Mouse (Mus musculus): ENCODE measurements at regions not wholly inside any gene's neighbourhood (a gene's known extent, or its start where the extent isn't known, plus 50 kb on each side); places are given as distances from the start of the nearest gene placed in this dataset.
A peak's percentile ranks its signal among the peaks of the same experiment; 100 is the strongest.

DNA sequence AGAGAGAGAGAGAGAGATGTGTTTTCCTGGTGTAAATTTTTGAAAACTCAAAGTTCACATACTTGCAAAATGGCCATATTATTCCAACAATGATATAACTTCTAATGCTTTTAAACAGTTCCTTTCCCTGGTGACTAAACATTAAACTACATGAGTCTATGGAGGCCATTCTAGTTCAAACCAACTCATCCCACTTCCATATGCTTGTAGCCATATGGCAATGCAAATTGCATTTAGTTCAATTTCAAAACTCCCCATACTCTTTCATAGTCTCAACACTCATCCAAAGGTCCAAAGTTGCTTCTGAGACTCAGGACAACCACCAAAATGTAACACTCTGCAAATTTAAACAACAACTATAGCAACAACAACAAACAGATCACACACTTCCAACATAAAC, 1026.5 kb downstream of the Slc16a7 start:
- ATAC-seq = no peak
- no peak overlapping the region for H3K4me2 ChIP-seq (ENCODE audit: low read depth, low read length)

DNA sequence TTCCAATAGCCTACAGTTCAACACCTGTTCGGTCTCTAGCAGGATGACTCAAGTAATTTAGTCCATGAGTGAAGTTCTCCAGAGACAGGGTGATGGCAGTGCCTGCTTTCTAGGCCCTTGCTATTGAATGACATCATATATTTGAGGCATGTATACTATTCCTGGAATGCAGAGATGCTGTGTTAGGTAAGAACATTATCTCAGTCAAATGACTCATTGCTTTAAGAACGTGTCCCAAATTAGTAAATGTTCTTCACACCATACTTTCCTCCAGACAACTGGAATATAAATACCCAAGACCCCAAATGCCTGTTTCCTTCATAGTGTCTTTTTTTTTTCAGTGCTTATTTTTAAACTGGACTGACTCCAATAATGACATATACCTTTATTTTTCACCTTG, 1018.3 kb downstream of the Slc16a7 start:
- ATAC-seq (no peak), DNase-seq (ENCODE audit: low spot score) (no peak)
- Histone ChIP-seq H3K36me3 (ENCODE audit: insufficient read depth, low read length) (no peaks in the 10 kb centered on the region), H3K9me3 (ENCODE audit: low read length) (no peaks in the 10 kb centered on the region), H3K27ac (no peak overlapping the region), H3K9ac (replicated peaks; ENCODE audit: low read length) (no peak overlapping the region), H3K27me3 (ENCODE audit: insufficient read depth, low read length) (no peaks in the 10 kb centered on the region), H3K4me2 (ENCODE audit: low read depth, low read length) (no peak overlapping the region), H3K4me1 (ENCODE audit: insufficient read depth, low read length) (no peaks in the 10 kb centered on the region), H3K4me3 (ENCODE audit: low read length) (no peak overlapping the region)
- no peak for TF ChIP-seq CTCF (IDR thresholded peaks at IDR 0.05; ENCODE audit: low read depth)
- WGBS = 88% methylated on average over 2 of the region's 2 CpGs

More for the DNA sequence above, 1026.5 kb downstream of the Slc16a7 start:
- H3K4me1 ChIP-seq (ENCODE audit: insufficient read depth, low read length) = no peaks in the 10 kb centered on the region
- H3K36me3 ChIP-seq (ENCODE audit: insufficient read depth, low read length) = no peaks in the 10 kb centered on the region
- no peak overlapping the region for H3K27ac ChIP-seq
- no peak overlapping the region for H3K9ac ChIP-seq (replicated peaks; ENCODE audit: low read length)
- no peaks in the 10 kb centered on the region for H3K9me3 ChIP-seq (ENCODE audit: low read length)
- no peak overlapping the region for H3K4me3 ChIP-seq (ENCODE audit: low read length)
- TF ChIP-seq CTCF (IDR thresholded peaks at IDR 0.05; ENCODE audit: low read depth) = no peak
- H3K27me3 ChIP-seq (ENCODE audit: insufficient read depth, low read length) = no peaks in the 10 kb centered on the region
- DNase-seq (ENCODE audit: low spot score) = no peak

DNA sequence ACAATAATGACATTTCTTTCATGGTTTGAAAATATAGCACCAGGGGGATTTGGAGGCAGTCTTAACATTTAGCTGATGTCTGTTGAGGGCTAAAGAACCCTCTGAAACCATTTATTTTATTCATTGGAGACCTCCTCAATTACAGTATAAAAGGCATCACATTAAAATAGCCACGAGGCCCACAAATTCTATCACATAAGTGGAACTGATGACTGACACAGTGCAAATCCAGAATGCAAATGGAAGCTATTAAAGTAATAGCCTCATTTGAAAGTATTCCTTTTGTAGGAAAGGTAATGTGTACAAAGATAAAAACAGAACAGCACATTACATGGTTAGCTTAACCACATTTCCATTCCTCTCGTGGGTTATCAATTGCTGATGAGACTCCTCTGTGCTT, 986.6 kb downstream of the Slc16a7 start:
- no peak for ATAC-seq
- WGBS = 66% methylated on average over 2 of the region's 2 CpGs

DNA sequence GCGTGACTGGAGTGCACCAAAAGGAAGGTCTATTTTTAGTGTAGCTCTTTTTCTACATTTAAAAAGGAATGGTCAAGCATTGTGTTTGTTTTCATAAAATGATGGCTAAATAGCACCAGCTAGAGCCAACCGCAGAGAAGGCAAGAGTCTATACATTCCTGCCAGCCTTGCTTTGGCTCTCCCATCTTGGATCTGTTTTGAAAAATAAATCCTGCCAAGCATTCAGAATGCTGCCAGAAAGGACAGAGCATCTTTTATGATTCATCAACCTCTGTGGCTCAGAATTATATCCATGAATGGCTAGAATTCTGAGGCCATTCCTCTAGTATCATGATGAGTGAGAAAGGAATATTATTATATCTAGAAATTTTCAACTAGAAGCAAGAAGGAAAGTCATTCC, 979.6 kb downstream of the Slc16a7 start:
- TF ChIP-seq CTCF (IDR thresholded peaks at IDR 0.05; ENCODE audit: low read depth) = peak; percentile 17; the same call in 1 of the 2 replicates
- Histone ChIP-seq H3K4me1 (ENCODE audit: insufficient read depth, low read length) (no peaks in the 10 kb centered on the region), H3K36me3 (ENCODE audit: insufficient read depth, low read length) (no peaks in the 10 kb centered on the region), H3K4me3 (ENCODE audit: low read length) (no peak overlapping the region), H3K27ac (no peak overlapping the region), H3K9me3 (ENCODE audit: low read length) (no peaks in the 10 kb centered on the region), H3K27me3 (ENCODE audit: insufficient read depth, low read length) (no peaks in the 10 kb centered on the region), H3K4me2 (ENCODE audit: low read depth, low read length) (no peak overlapping the region), H3K9ac (replicated peaks; ENCODE audit: low read length) (no peak overlapping the region)
- no peak for ATAC-seq
- peak; percentile 45 for DNase-seq (ENCODE audit: low spot score)
- WGBS = 44% methylated on average over 2 of the region's 2 CpGs

More for the DNA sequence above, 986.6 kb downstream of the Slc16a7 start:
- Histone ChIP-seq H3K9ac (replicated peaks; ENCODE audit: low read length) (no peak overlapping the region), H3K4me1 (ENCODE audit: insufficient read depth, low read length) (no peaks in the 10 kb centered on the region), H3K27me3 (ENCODE audit: insufficient read depth, low read length) (no peaks in the 10 kb centered on the region), H3K4me3 (ENCODE audit: low read length) (no peak overlapping the region), H3K9me3 (ENCODE audit: low read length) (no peaks in the 10 kb centered on the region), H3K27ac (no peak overlapping the region), H3K4me2 (ENCODE audit: low read depth, low read length) (no peak overlapping the region), H3K36me3 (ENCODE audit: insufficient read depth, low read length) (no peaks in the 10 kb centered on the region)
- no peak for DNase-seq (ENCODE audit: low spot score)
- no peak for TF ChIP-seq CTCF (IDR thresholded peaks at IDR 0.05; ENCODE audit: low read depth)

DNA sequence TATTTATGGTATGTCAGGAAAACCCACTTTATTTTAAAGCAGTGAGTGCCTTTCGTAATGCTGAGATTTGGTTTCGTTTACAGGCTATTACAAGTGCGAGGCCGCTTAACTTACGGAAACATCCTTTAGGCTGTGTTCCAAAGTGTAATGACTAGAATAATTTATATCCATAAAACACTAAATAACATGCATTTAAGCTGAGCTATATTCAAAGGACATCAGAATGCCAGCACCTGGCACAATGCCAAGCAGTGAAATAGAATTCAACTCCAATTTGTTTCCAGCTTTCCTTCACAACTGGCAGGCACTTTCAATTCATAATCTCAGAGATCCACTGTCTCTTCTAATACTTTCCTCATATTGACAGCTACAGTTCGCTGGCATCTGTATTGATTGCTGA, 972.7 kb downstream of the Slc16a7 start:
- Histone ChIP-seq H3K4me3 (ENCODE audit: low read length) (no peak overlapping the region), H3K9me3 (ENCODE audit: low read length) (no peaks in the 10 kb centered on the region), H3K9ac (replicated peaks; ENCODE audit: low read length) (no peak overlapping the region), H3K4me2 (ENCODE audit: low read depth, low read length) (no peak overlapping the region), H3K36me3 (ENCODE audit: insufficient read depth, low read length) (no peaks in the 10 kb centered on the region), H3K27ac (no peak overlapping the region), H3K4me1 (ENCODE audit: insufficient read depth, low read length) (no peaks in the 10 kb centered on the region), H3K27me3 (ENCODE audit: insufficient read depth, low read length) (no peaks in the 10 kb centered on the region)
- no peak for ATAC-seq
- TF ChIP-seq CTCF (IDR thresholded peaks at IDR 0.05; ENCODE audit: low read depth) = no peak
- peak; percentile 39 for DNase-seq (ENCODE audit: low spot score)
- 64% methylated on average over 6 of the region's 6 CpGs for WGBS

DNA sequence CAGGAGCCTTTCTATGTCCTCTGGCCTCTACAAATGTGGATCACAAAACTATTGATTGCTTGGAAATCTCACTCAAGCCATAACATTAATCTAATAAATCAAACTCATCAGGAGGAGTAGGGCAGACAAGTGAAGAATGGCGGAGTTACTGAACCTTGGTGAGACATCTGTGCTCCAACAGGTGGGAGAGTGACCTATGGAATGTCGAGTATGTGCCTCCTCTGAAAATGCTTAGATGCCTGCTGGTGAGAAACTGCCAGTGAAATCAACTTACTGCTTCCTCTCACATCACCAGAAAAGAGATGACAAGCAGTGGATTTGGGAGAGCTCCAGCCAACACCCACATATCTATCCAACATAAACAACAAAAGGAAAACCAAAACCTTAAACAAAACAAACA, 965.8 kb downstream of the Slc16a7 start:
- H3K4me3 ChIP-seq (ENCODE audit: low read length) = no peak overlapping the region
- DNase-seq (ENCODE audit: low spot score) = no peak
- WGBS = 55% methylated on average over 2 of the region's 2 CpGs
- H3K27me3 ChIP-seq (ENCODE audit: insufficient read depth, low read length) = no peaks in the 10 kb centered on the region
- H3K27ac ChIP-seq = no peak overlapping the region
- no peak overlapping the region for H3K4me2 ChIP-seq (ENCODE audit: low read depth, low read length)
- H3K9me3 ChIP-seq (ENCODE audit: low read length) = no peaks in the 10 kb centered on the region
- H3K36me3 ChIP-seq (ENCODE audit: insufficient read depth, low read length) = no peaks in the 10 kb centered on the region
- no peak for TF ChIP-seq CTCF (IDR thresholded peaks at IDR 0.05; ENCODE audit: low read depth)
- H3K9ac ChIP-seq (replicated peaks; ENCODE audit: low read length) = no peak overlapping the region
- H3K4me1 ChIP-seq (ENCODE audit: insufficient read depth, low read length) = no peaks in the 10 kb centered on the region
- no peak for ATAC-seq

Data from hindbrain, postnatal 0 days (tissue).